Mouse (Mus musculus): ENCODE measurements around the gene Tmco3. TPM values are rescaled to one million over a fixed set of nuclear protein-coding genes. Genes with fewer than 3 reads are reported as not detected.

The Tmco3 gene
- 36.7 TPM for polyA plus RNA-seq (2017; shearing (Covaris generic))

GRCm38 (mm10) chr8:13287692-13288623 lies at the start of gene Tmco3, which contains the start of gene Dcun1d2:
TSS of gene Tmco3 (plus strand) at chr8:13288190.
TSS of gene Dcun1d2 (minus strand) at chr8:13288131.

GRCm38 (mm10) chr8:13254019-13254418 lies 34.0 kb upstream of the Tmco3 start, which contains the start of gene Adprhl1:
TSS of gene Adprhl1 (minus strand) at chr8:13254162.

GRCm38 (mm10) chr8:13338255-13338860 lies 50.4 kb downstream of the Tmco3 start, which contains the start of gene Tfdp1:
TSS of gene Tfdp1 (plus strand) at chr8:13338751.

Other genes with a start within 250 kb of the Tmco3 start
- 3.4 TPM for gene Proz, start 227.3 kb upstream of the Tmco3 start, polyA plus RNA-seq (2017; shearing (Covaris generic))
- 45.5 TPM for gene Pcid2, start 182.7 kb upstream of the Tmco3 start, polyA plus RNA-seq (2017; shearing (Covaris generic))
- 32.1 TPM for gene Cul4a, start 182.6 kb upstream of the Tmco3 start, polyA plus RNA-seq (2017; shearing (Covaris generic))
- 9.1 TPM for gene Lamp1, start 129.0 kb upstream of the Tmco3 start, polyA plus RNA-seq (2017; shearing (Covaris generic))
- gene Grtp1, start 87.6 kb upstream of the Tmco3 start, polyA plus RNA-seq (2017; shearing (Covaris generic)), result 2.5 TPM
- gene Adprhl1, start 34.0 kb upstream of the Tmco3 start, polyA plus RNA-seq (2017; shearing (Covaris generic)), result not detected
- gene Dcun1d2, start 59 bp upstream of the Tmco3 start, polyA plus RNA-seq (2017; shearing (Covaris generic)), result 39.7 TPM
- 45.8 TPM for gene Tfdp1, start 50.6 kb downstream of the Tmco3 start, polyA plus RNA-seq (2017; shearing (Covaris generic))
- not detected for gene Atp4b, start 108.6 kb downstream of the Tmco3 start, polyA plus RNA-seq (2017; shearing (Covaris generic))
- gene Grk1, start 116.9 kb downstream of the Tmco3 start, polyA plus RNA-seq (2017; shearing (Covaris generic)), result not detected
- gene Tmem255b, start 147.0 kb downstream of the Tmco3 start, polyA plus RNA-seq (2017; shearing (Covaris generic)), result not detected
- not detected for gene Gas6, start 206.3 kb downstream of the Tmco3 start, polyA plus RNA-seq (2017; shearing (Covaris generic))